Mouse (Mus musculus): ENCODE results near the gene Tmem210.

The Tmem210 gene

GRCm38 (mm10) chr2:25261870-25262269, 26.1 kb upstream of the Tmem210 start:
- H3K27me3 ChIP-seq (ENCODE audit: control insufficient read depth, insufficient read depth, low read length, poor library complexity, severe bottlenecking), result no peaks in the 10 kb centered on the region
- H3K36me3 ChIP-seq (ENCODE audit: control insufficient read depth, insufficient read depth, low read length, poor library complexity, severe bottlenecking), result no peaks in the 10 kb centered on the region
- no peak for DNase-seq (ENCODE audit: low read depth, low spot score)

DNA sequence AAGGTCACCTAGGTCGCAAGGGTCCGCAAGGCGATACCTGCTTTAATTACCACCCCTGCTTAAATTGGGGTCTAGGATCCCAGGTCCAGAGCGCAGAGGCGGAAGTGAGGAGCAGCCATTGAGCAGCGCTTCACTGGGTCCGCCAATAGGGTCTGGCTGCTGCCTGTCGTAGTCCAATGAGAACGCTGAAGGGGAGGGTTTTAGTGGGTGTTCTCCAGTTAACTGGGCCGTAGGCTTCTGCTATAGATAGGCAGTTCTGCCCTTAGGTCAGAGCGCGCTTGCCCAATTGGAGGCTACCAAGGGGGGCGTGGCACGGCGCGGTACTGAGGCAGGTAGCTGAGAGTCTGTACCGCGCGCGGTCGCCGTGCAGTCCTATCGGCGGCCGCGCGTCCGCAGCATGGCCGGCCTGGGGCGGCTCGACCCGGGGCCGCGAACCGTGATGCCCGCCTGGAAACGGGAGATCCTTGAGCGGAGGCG, 25.6 kb upstream of the Tmem210 start, which contains the start of gene Tprn:
Gene Tprn (plus strand): TSS at position 328 of the 477 bp plus-strand sequence.
- Histone ChIP-seq H3K27me3 (ENCODE audit: control insufficient read depth, insufficient read depth, low read length, poor library complexity, severe bottlenecking) (no peaks in the 10 kb centered on the region), H3K36me3 (ENCODE audit: control insufficient read depth, insufficient read depth, low read length, poor library complexity, severe bottlenecking) (no peaks in the 10 kb centered on the region)
- peak; percentile 97 for DNase-seq (ENCODE audit: low read depth, low spot score)

GRCm38 (mm10) chr2:25262795-25263622, 24.9 kb upstream of the Tmem210 start:
- Histone ChIP-seq H3K27me3 (ENCODE audit: control insufficient read depth, insufficient read depth, low read length, poor library complexity, severe bottlenecking) (no peaks in the 10 kb centered on the region), H3K36me3 (ENCODE audit: control insufficient read depth, insufficient read depth, low read length, poor library complexity, severe bottlenecking) (no peaks in the 10 kb centered on the region)
- DNase-seq (ENCODE audit: low read depth, low spot score), result peak; percentile 59

GRCm38 (mm10) chr2:25263623-25264285, 24.2 kb upstream of the Tmem210 start:
- DNase-seq (ENCODE audit: low read depth, low spot score), result no peak
- no peaks in the 10 kb centered on the region; the same call in 1 of the 2 replicates for H3K36me3 ChIP-seq (ENCODE audit: control insufficient read depth, insufficient read depth, low read length, poor library complexity, severe bottlenecking)
- no peaks in the 10 kb centered on the region for H3K27me3 ChIP-seq (ENCODE audit: control insufficient read depth, insufficient read depth, low read length, poor library complexity, severe bottlenecking)

DNA sequence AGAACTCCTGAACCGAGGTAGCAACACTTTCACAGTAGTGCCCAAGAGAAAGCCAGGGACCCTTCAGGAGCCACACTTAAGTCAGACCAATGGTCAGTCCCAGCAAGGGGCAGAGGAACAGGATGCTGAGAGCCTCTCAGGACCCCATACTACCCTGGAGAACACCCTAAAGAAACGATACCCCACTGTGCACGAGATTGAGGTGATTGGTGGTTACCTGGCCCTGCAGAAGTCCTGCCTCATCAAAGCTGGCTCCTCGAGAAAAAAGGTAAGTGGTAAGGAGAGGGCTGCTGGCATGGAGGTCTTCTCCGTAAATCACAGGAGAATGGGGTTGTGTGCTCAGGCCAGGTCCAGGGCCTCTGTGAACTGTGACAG, 23.7 kb upstream of the Tmem210 start:
- Histone ChIP-seq H3K36me3 (ENCODE audit: control insufficient read depth, insufficient read depth, low read length, poor library complexity, severe bottlenecking) (no peaks in the 10 kb centered on the region; the same call in 1 of the 2 replicates), H3K27me3 (ENCODE audit: control insufficient read depth, insufficient read depth, low read length, poor library complexity, severe bottlenecking) (no peaks in the 10 kb centered on the region)
- no peak for DNase-seq (ENCODE audit: low read depth, low spot score)

- Histone ChIP-seq H3K36me3 (ENCODE audit: control insufficient read depth, insufficient read depth, low read length, poor library complexity, severe bottlenecking) (no peaks in the 10 kb centered on the region; the same call in 1 of the 2 replicates), H3K27me3 (ENCODE audit: control insufficient read depth, insufficient read depth, low read length, poor library complexity, severe bottlenecking) (no peaks in the 10 kb centered on the region)
- no peak for DNase-seq (ENCODE audit: low read depth, low spot score)
Measured at GRCm38 (mm10) chr2:25264851-25265250, 23.1 kb upstream of the Tmem210 start.

DNA sequence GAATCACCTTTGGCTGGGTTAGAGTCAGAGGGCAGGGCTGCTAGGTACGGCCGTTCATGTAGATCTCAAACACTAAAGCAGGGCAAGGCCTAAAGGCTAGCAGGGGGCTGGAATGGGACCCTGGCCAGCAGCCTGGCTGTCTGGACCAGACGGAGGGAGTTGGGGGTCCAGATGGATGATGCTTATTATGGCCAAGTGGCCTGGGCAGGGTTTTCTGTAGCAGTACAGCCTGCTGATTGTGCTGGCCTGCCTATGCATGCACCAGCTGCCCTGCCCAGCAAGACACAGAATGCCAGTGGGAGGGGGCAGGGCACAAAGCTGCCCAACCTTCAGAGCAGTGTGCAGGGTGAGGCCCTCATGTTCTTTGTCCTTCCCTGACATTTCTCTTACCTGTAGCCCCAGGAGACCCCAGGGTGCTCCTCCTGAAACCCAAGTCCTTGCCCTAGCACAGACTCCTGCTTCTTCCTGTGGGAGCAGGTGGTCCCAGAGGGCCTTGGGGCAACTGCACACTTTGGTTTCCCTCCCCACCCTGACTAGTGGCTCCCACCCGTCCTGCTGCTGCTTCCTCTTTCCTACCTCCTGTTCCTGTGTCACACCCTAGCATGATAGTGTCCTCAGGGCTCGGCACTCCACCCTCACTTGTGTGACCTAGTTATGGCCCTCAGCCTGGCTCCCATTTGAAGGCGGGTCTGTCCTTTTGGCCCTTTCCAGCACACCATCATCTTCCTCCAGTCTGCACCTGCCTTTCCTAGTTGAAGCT, 21.9 kb upstream of the Tmem210 start:
- peak; percentile 31 for DNase-seq (ENCODE audit: low read depth, low spot score)

DNA sequence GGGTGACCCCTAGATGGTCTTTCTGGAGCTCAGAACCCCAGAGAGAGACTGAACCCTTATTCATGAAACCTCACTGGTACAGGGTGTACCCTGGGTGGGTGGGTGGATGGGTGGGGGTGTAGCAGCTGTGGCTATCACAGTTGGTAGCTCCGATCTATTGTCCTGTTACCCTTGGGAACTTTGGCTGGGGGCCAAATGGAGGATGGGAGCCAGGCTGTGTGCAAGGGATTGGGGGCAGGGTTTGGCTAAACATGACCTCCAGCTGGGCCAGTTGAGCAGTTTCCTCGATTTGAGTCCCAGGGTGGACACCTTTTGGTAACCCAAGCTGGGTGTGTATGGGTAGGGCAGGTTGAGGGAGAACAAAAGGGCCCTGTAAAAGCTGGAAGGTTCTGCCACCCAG, 21.2 kb upstream of the Tmem210 start:
- Histone ChIP-seq H3K36me3 (ENCODE audit: control insufficient read depth, insufficient read depth, low read length, poor library complexity, severe bottlenecking) (peaks cover 2% of the 10 kb centered on the region), H3K27me3 (ENCODE audit: control insufficient read depth, insufficient read depth, low read length, poor library complexity, severe bottlenecking) (no peaks in the 10 kb centered on the region)
- DNase-seq (ENCODE audit: low read depth, low spot score), result no peak

More for the DNA sequence above, 21.9 kb upstream of the Tmem210 start:
- Histone ChIP-seq H3K27me3 (ENCODE audit: control insufficient read depth, insufficient read depth, low read length, poor library complexity, severe bottlenecking) (no peaks in the 10 kb centered on the region), H3K36me3 (ENCODE audit: control insufficient read depth, insufficient read depth, low read length, poor library complexity, severe bottlenecking) (peaks cover 2% of the 10 kb centered on the region)

DNA sequence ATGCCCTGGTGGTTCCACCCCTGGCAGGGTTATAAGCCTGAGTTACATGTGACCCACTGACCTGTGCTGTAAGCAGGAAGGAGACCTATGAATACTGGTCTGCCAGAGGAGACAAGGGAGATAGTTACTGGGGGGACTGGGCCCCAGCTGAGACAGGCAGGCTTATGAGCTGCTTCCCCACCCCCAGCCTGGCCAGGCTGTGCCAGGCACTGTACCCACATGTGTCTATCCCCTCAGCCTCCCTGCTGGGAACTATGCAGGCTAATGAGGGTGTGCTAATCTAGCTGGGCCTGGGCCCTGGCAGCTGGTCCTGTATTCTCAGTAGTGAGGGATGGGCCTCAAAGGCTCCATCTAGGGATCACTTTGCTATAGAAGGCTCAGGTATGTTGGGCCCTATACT, 20.7 kb upstream of the Tmem210 start:
- no peaks in the 10 kb centered on the region for H3K27me3 ChIP-seq (ENCODE audit: control insufficient read depth, insufficient read depth, low read length, poor library complexity, severe bottlenecking)
- DNase-seq (ENCODE audit: low read depth, low spot score), result no peak

GRCm38 (mm10) chr2:25267746-25268309, 20.1 kb upstream of the Tmem210 start:
- peaks cover 2% of the 10 kb centered on the region for H3K36me3 ChIP-seq (ENCODE audit: control insufficient read depth, insufficient read depth, low read length, poor library complexity, severe bottlenecking)
- DNase-seq (ENCODE audit: low read depth, low spot score), result no peak
- no peaks in the 10 kb centered on the region for H3K27me3 ChIP-seq (ENCODE audit: control insufficient read depth, insufficient read depth, low read length, poor library complexity, severe bottlenecking)

More for the DNA sequence above, 20.7 kb upstream of the Tmem210 start:
- H3K36me3 ChIP-seq (ENCODE audit: control insufficient read depth, insufficient read depth, low read length, poor library complexity, severe bottlenecking), result peaks cover 2% of the 10 kb centered on the region

- Histone ChIP-seq H3K27me3 (ENCODE audit: control insufficient read depth, insufficient read depth, low read length, poor library complexity, severe bottlenecking) (no peaks in the 10 kb centered on the region), H3K36me3 (ENCODE audit: control insufficient read depth, insufficient read depth, low read length, poor library complexity, severe bottlenecking) (peaks cover 8% of the 10 kb centered on the region)
- DNase-seq (ENCODE audit: low read depth, low spot score), result peak; percentile 98
Measured at GRCm38 (mm10) chr2:25271827-25272511, 16.0 kb upstream of the Tmem210 start, which contains the start of the genes Ssna1 and Anapc2. Ssna1 (minus strand) TSS chr2:25272438. Anapc2 (plus strand) TSS chr2:25272478.

- Histone ChIP-seq H3K36me3 (ENCODE audit: control insufficient read depth, insufficient read depth, low read length, poor library complexity, severe bottlenecking) (peaks cover 8% of the 10 kb centered on the region), H3K27me3 (ENCODE audit: control insufficient read depth, insufficient read depth, low read length, poor library complexity, severe bottlenecking) (no peaks in the 10 kb centered on the region)
- DNase-seq (ENCODE audit: low read depth, low spot score), result no peak
Measured at GRCm38 (mm10) chr2:25272515-25272914, 15.4 kb upstream of the Tmem210 start.

GRCm38 (mm10) chr2:25273010-25273409, 14.9 kb upstream of the Tmem210 start:
- peaks cover 8% of the 10 kb centered on the region for H3K36me3 ChIP-seq (ENCODE audit: control insufficient read depth, insufficient read depth, low read length, poor library complexity, severe bottlenecking)
- no peak for DNase-seq (ENCODE audit: low read depth, low spot score)
- H3K27me3 ChIP-seq (ENCODE audit: control insufficient read depth, insufficient read depth, low read length, poor library complexity, severe bottlenecking), result no peaks in the 10 kb centered on the region

Measured in splenic B cell, adult 2 months (primary cell).